ENCODE assay signal across 19 mouse cellular contexts in the genomic region with DNA sequence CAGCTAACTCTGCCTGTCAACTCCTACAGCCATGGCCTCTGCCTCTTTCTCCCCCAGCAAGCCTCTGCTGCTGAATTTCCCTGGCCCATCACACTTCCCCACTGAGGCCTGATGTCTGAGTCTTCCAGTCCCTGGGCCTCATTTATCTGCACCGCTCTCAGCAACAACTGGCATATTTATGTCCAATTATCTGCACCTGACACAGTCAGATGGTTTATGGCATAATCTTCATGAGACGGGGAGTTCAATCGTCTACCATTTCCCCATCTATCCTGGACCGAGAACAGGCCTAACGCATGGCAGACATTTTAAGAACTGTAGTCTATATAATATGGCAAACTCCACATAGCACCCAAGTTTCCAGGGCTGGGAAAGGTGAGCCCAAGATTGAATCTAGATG.
A peak's percentile ranks its signal among the peaks of the same experiment; 100 is the strongest.
DNase-seq lines count a peak whose midpoint lies in the region; ATAC-seq and TF ChIP-seq lines count a peak whose summit lies in the region.
"Had no signal": no experiment of that assay in that cellular context is flagged by ENCODE, and none has a peak within 500 bp of the region (broad histone marks: within the 10 kb centered on the region; RNA-seq: fewer than 3 reads in every experiment).

No protein-coding gene starts in this region.

- TF ChIP-seq CTCF in MEL (IDR thresholded peaks at IDR 0.05 in 2 of 3, conservative IDR thresholded peaks at IDR 0.05 in 1 of 3; ENCODE audit: control insufficient read depth in 1 of 3, insufficient read depth in 1 of 3, low read depth in 2 of 3, low read length in 3 of 3, poor library complexity in 1 of 3, severe bottlenecking in 1 of 3), result no peak

- H3K9me3 ChIP-seq in MEL (replicated peaks; ENCODE audit: insufficient read depth, low read length), result no peaks in the 10 kb centered on the region
- H3K9me3 ChIP-seq in neural tube, embryonic 13.5 days, result no peaks in the 10 kb centered on the region
- no peaks in the 10 kb centered on the region for H3K9me3 ChIP-seq in neural tube, embryonic 15.5 days (replicated peaks)
- H3K9me3 ChIP-seq: embryonic facial prominence, embryonic 10.5 days; embryonic facial prominence, embryonic 12.5 days; forebrain, embryonic 13.5 days had no signal

- peak; percentile 79 for DNase-seq in MEL (ENCODE audit: low read depth, low spot score)
- no peak for DNase-seq in urinary bladder, adult 18-20 months (ENCODE audit: low spot score in 2 of 2)
- no peak for DNase-seq in natural killer cell, adult 2 months (ENCODE audit: low spot score in 2 of 2)
- DNase-seq: adrenal gland, adult 8-10 months; adrenal gland, postnatal 14 days; adrenal gland, postnatal 36 days; cerebellum, adult 11-12 months; cerebellum, adult 2 months; cerebellum, adult 9-10 months; cerebellum, postnatal 10 days; cerebellum, postnatal 25 days had no signal

- H3K27me3 ChIP-seq in MEL (ENCODE audit: control insufficient read depth in 1 of 2, insufficient read depth in 2 of 2, low read length in 2 of 2), result no peaks in the 10 kb centered on the region
- no peaks in the 10 kb centered on the region for H3K27me3 ChIP-seq in neural tube, embryonic 13.5 days
- no peaks in the 10 kb centered on the region for H3K27me3 ChIP-seq in neural tube, embryonic 15.5 days (replicated peaks)
- H3K27me3 ChIP-seq: embryonic facial prominence, embryonic 12.5 days; forebrain, embryonic 13.5 days had no signal

- H3K36me3 ChIP-seq in MEL (ENCODE audit: control insufficient read depth in 1 of 2, insufficient read depth in 2 of 2, low read length in 2 of 2), result peaks cover 0 to 36% of the 10 kb centered on the region in 2 experiments; a peak in 2 of 4 replicates
- H3K36me3 ChIP-seq in neural tube, embryonic 13.5 days, result no peaks in the 10 kb centered on the region
- no peaks in the 10 kb centered on the region for H3K36me3 ChIP-seq in neural tube, embryonic 15.5 days
- H3K36me3 ChIP-seq: embryonic facial prominence, embryonic 10.5 days; embryonic facial prominence, embryonic 12.5 days had no signal

- WGBS in neural tube, embryonic 13.5 days, result 57% methylated on average over 5 of the region's 5 CpGs
- 56% methylated on average over 5 of the region's 5 CpGs for WGBS in neural tube, embryonic 15.5 days

- peak; percentile 74 to 92 for TF ChIP-seq EP300 in MEL (IDR thresholded peaks at IDR 0.05; ENCODE audit: low read depth in 1 of 2, low read length in 2 of 2)

- ATAC-seq in neural tube, embryonic 13.5 days (ENCODE audit: low read depth), result peak; percentile 47; the same call in 1 of the 2 replicates
- ATAC-seq in neural tube, embryonic 15.5 days (ENCODE audit: low FRiP score), result 0 out of 2 replicates have a peak, but pooled peaks have one; percentile 17
- ATAC-seq: activated CD4-positive, CD25-positive, alpha-beta regulatory T cell, adult 4 months; forebrain, embryonic 13.5 days; forebrain, embryonic 16.5 days; Patski had no signal

- peaks cover 11 to 39% of the 10 kb centered on the region in 2 experiments for H3K4me1 ChIP-seq in MEL (ENCODE audit: control insufficient read depth in 1 of 2, insufficient read depth in 2 of 2, low read length in 2 of 2)
- H3K4me1 ChIP-seq in neural tube, embryonic 13.5 days (replicated peaks), result peaks cover 8% of the 10 kb centered on the region; the same call in 1 of the 2 replicates
- no peaks in the 10 kb centered on the region for H3K4me1 ChIP-seq in neural tube, embryonic 15.5 days
- H3K4me1 ChIP-seq: embryonic facial prominence, embryonic 10.5 days; embryonic facial prominence, embryonic 12.5 days; forebrain, embryonic 13.5 days had no signal

- peak overlapping the region; percentile 86 for H3K27ac ChIP-seq in MEL (ENCODE audit: control insufficient read depth, low read depth, low read length)
- peak overlapping the region; percentile 9; the same call in 1 of the 2 replicates for H3K27ac ChIP-seq in neural tube, embryonic 13.5 days (replicated peaks)
- no peak overlapping the region for H3K27ac ChIP-seq in neural tube, embryonic 15.5 days (replicated peaks)
- H3K27ac ChIP-seq: embryonic facial prominence, embryonic 10.5 days; embryonic facial prominence, embryonic 12.5 days; forebrain, embryonic 13.5 days had no signal

- peak in 1 of 2 experiments; percentile 28; a peak in 1 of 4 replicates for TF ChIP-seq POLR2A in MEL (IDR thresholded peaks at IDR 0.05; ENCODE audit: control insufficient read depth in 1 of 2, insufficient read depth in 1 of 2, low read depth in 1 of 2, low read length in 2 of 2, poor library complexity in 1 of 2)

- TF ChIP-seq RAD21 in MEL (IDR thresholded peaks at IDR 0.05; ENCODE audit: low read depth, low read length), result no peak

- no peak overlapping the region for H3K4me3 ChIP-seq in MEL (ENCODE audit: control insufficient read depth in 1 of 2, insufficient read depth in 1 of 2, low read depth in 2 of 2, low read length in 2 of 2)
- H3K4me3 ChIP-seq in neural tube, embryonic 13.5 days, result no peak overlapping the region
- H3K4me3 ChIP-seq in neural tube, embryonic 15.5 days (replicated peaks), result no peak overlapping the region
- H3K4me3 ChIP-seq: embryonic facial prominence, embryonic 10.5 days; embryonic facial prominence, embryonic 12.5 days; forebrain, embryonic 13.5 days had no signal

- no peaks in the 10 kb centered on the region for H3K79me2 ChIP-seq in MEL (ENCODE audit: control insufficient read depth, insufficient read depth, low read length, poor library complexity)

- H3K9ac ChIP-seq in MEL (ENCODE audit: control insufficient read depth, low read depth, low read length, poor library complexity, severe bottlenecking), result no peak overlapping the region
- H3K9ac ChIP-seq in neural tube, embryonic 13.5 days, result no peak overlapping the region
- H3K9ac ChIP-seq in neural tube, embryonic 15.5 days (replicated peaks), result no peak overlapping the region
- H3K9ac ChIP-seq: embryonic facial prominence, embryonic 12.5 days; forebrain, embryonic 13.5 days had no signal

- H3K4me2 ChIP-seq in neural tube, embryonic 13.5 days, result no peak overlapping the region
- H3K4me2 ChIP-seq in neural tube, embryonic 15.5 days, result no peak overlapping the region
- H3K4me2 ChIP-seq: embryonic facial prominence, embryonic 12.5 days; forebrain, embryonic 13.5 days had no signal

TF ChIP-seq in MEL, 35 proteins besides CTCF, POLR2A, EP300 and RAD21:
- TF ChIP-seq TBP (IDR thresholded peaks at IDR 0.05; ENCODE audit: low read depth, low read length) (peak; percentile 47; the same call in 1 of the 2 replicates), TCF12 (IDR thresholded peaks at IDR 0.05; ENCODE audit: low read depth, low read length) (peak; percentile 87), MEF2A (IDR thresholded peaks at IDR 0.05; ENCODE audit: extremely low read depth, insufficient replicate concordance, low read depth, low read length, poor library complexity, severe bottlenecking) (no peak), TAL1 (IDR thresholded peaks at IDR 0.05; ENCODE audit: low read length) (peak; percentile 71), ZC3H11A (IDR thresholded peaks at IDR 0.05; ENCODE audit: low read depth, low read length) (no peak), GABPA (IDR thresholded peaks at IDR 0.05; ENCODE audit: low read depth, low read length) (no peak), SIN3A (IDR thresholded peaks at IDR 0.05; ENCODE audit: low read length) (peak; percentile 31; the same call in 1 of the 2 replicates), MYC (IDR thresholded peaks at IDR 0.05; ENCODE audit: low read depth, low read length) (peak; percentile 51; the same call in 1 of the 2 replicates), NELFE (IDR thresholded peaks at IDR 0.05; ENCODE audit: low read depth, low read length) (peak; percentile 32; the same call in 1 of the 2 replicates), MAX (IDR thresholded peaks at IDR 0.05; ENCODE audit: low read length) (0 out of 2 replicates have a peak, but pooled peaks have one; percentile 28), MXI1 (IDR thresholded peaks at IDR 0.05; ENCODE audit: low read depth, low read length) (0 out of 2 replicates have a peak, but pooled peaks have one; percentile 14), POLR2AphosphoS2 (IDR thresholded peaks at IDR 0.05; ENCODE audit: low read length) (peak; percentile 36; the same call in 1 of the 2 replicates), ELF1 (IDR thresholded peaks at IDR 0.05; ENCODE audit: low read depth, low read length) (no peak), ETS1 (IDR thresholded peaks at IDR 0.05; ENCODE audit: low read depth, low read length) (peak; percentile 86), GATA1 (IDR thresholded peaks at IDR 0.05; ENCODE audit: low read depth, low read length) (peak; percentile 75), USF1 (IDR thresholded peaks at IDR 0.05; ENCODE audit: low read depth, low read length) (peak; percentile 64; the same call in 1 of the 2 replicates)
TF ChIP-seq in MEL: peak in this region for 12.
